Mouse (Mus musculus) spleen, postnatal 36 days (tissue): ENCODE results near the gene Ccdc12.
A peak's percentile ranks its signal among the peaks of the same experiment; 100 is the strongest.
"Not testable (repeated sequence)": the region's sequence is repeated elsewhere in the genome, so short reads cannot be mapped to it uniquely, and the experiment has no call there.

Experiments used
- DNase-seq, 2 experiments: peaks; one replicate each; pipeline ENCODE4 v3.0.0; 2022; ENCODE audit warnings: low spot score in 2 of 2, mixed read lengths in 1 of 2

Ccdc12 gene

GRCm38 (mm10) chr9:110673107-110673752 is 16.9 kb downstream of the Ccdc12 start:
- no peak for DNase-seq

- peak in 1 of 2 experiments; percentile 33 for DNase-seq
These were observed 20.2 kb downstream of the Ccdc12 start for GRCm38 (mm10) chr9:110676492-110676911.

GRCm38 (mm10) chr9:110678886-110679285 is 22.6 kb downstream of the Ccdc12 start:
- DNase-seq, result no peak

GRCm38 (mm10) chr9:110680736-110681507 is 24.6 kb downstream of the Ccdc12 start:
- DNase-seq, result peak in 1 of 2 experiments; percentile 21

- no peak for DNase-seq
These were observed 25.5 kb downstream of the Ccdc12 start for GRCm38 (mm10) chr9:110681817-110682216.

- no peak for DNase-seq
These were observed 26.0 kb downstream of the Ccdc12 start for GRCm38 (mm10) chr9:110682255-110682654.

GRCm38 (mm10) chr9:110682697-110683096 is 26.4 kb downstream of the Ccdc12 start:
- DNase-seq, result not testable (repeated sequence)

GRCm38 (mm10) chr9:110683574-110684099 is 27.3 kb downstream of the Ccdc12 start:
- DNase-seq, result no peak

- no peak for DNase-seq
These were observed 28.0 kb downstream of the Ccdc12 start for GRCm38 (mm10) chr9:110684100-110684831.

GRCm38 (mm10) chr9:110685187-110685586 is 28.9 kb downstream of the Ccdc12 start:
- DNase-seq, result no peak

GRCm38 (mm10) chr9:110685591-110685990 is 29.3 kb downstream of the Ccdc12 start:
- no peak for DNase-seq

GRCm38 (mm10) chr9:110686472-110686871 is 30.2 kb downstream of the Ccdc12 start:
- DNase-seq, result no peak

- DNase-seq, result no peak
These were observed 30.8 kb downstream of the Ccdc12 start for GRCm38 (mm10) chr9:110687061-110687460.

- no peak for DNase-seq
These were observed 31.5 kb downstream of the Ccdc12 start for GRCm38 (mm10) chr9:110687846-110688245.

- no peak for DNase-seq
These were observed 33.0 kb downstream of the Ccdc12 start for GRCm38 (mm10) chr9:110689261-110689779.

GRCm38 (mm10) chr9:110695165-110695755 is 39.0 kb downstream of the Ccdc12 start:
- DNase-seq, result no peak

GRCm38 (mm10) chr9:110696427-110696826 is 40.1 kb downstream of the Ccdc12 start:
- no peak for DNase-seq

GRCm38 (mm10) chr9:110697465-110697864 is 41.2 kb downstream of the Ccdc12 start:
- no peak for DNase-seq

GRCm38 (mm10) chr9:110699574-110699973 is 43.3 kb downstream of the Ccdc12 start:
- no peak for DNase-seq

- no peak for DNase-seq
These were observed 45.1 kb downstream of the Ccdc12 start for GRCm38 (mm10) chr9:110701114-110702032.
